Mouse (Mus musculus) ES-Bruce4 (cell line): Measurements from ENCODE around the gene Fgfr2.

Source experiments
- CTCF ChIP-seq: IDR thresholded peaks from one replicate; pipeline ENCODE4 v1.8.1; 2011; ENCODE audit warnings: low read depth, low read length
- EP300 ChIP-seq: IDR thresholded peaks from 2 replicates; pipeline ENCODE4 v1.6.1; 2011; ENCODE audit warnings: low read depth, low read length; ENCODE audit not compliant: insufficient read depth

DNA sequence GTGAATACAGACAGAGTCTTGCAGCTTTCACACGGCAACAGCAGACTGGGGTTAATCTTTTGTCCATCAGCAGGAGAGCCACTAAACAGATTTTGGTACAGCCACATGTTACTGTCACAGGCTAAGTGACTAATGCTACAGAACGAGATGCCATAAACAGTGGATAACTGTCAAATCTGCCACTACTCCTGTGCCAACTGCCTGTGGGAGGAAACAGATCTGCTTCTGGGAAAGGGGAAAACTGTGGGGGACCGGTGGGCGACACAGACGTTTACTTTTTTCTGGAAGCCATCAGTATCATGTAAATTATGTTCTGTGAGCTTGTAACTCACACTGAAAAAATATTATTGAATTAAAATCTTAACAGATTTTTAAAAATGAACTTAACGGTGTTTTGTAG is 1862.2 kb downstream of the Fgfr2 start:
- no peak for TF ChIP-seq CTCF
- no peak for TF ChIP-seq EP300
